Mouse (Mus musculus) c-Kit-positive CD71-negative TER-119-negative erythroid progenitor cells, embryonic 14.5 days (primary cell): Measurements from ENCODE around the gene Wscd2.

Experiments
- DNase-seq: peaks from one replicate; pipeline ENCODE4 v3.0.0-alpha.2; 2013; ENCODE audit warnings: low read depth

The Wscd2 gene

GRCm38 (mm10) chr5:113485584-113486162, 4.5 kb upstream of the Wscd2 start:
- DNase-seq: no peak

GRCm38 (mm10) chr5:113487879-113488278, 2.3 kb upstream of the Wscd2 start:
- no peak for DNase-seq

DNA sequence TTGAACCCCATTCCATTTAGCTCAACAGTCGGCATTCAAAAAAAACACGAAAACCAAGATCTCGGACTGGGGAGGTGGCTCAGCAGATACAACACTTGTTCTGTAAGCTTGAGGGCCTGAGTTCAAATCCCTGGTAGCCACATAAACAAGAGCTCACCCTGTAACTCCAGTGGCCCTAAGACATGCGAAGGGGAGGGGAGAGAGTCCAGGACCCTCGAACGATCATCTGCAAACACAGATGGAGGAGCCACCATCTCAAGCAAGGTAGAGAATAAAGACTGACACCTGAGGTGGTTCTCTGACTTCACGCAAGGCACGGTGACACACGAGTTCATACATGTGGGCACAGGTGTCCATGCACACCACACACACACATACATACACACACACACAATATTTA, 516 bp upstream of the Wscd2 start:
- DNase-seq: no peak

- no peak for DNase-seq
Observed at GRCm38 (mm10) chr5:113490467-113491260, 531 bp downstream of the Wscd2 start.

DNA sequence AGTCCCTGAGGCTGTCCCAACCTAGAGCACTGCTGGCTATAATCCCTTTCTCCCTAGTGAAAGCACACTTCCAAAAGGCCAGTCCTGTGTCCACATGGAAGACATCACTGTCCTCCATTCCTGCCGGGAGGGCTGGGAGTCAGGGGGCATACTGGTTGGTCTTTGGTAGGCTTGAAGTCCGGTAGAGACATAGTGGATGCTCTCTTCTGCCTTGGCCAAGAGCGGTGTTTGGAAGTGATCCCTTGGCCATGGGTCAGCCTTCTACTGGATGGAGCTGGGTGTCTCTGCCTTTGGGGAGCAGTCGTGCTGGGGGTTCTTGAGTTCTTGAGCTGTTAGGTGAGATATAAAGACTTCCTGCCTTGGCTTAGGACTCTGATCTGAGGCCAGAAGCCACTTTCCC, 1.4 kb downstream of the Wscd2 start:
- DNase-seq: no peak

- no peak for DNase-seq
Observed at GRCm38 (mm10) chr5:113491988-113492387, 1.9 kb downstream of the Wscd2 start.

DNA sequence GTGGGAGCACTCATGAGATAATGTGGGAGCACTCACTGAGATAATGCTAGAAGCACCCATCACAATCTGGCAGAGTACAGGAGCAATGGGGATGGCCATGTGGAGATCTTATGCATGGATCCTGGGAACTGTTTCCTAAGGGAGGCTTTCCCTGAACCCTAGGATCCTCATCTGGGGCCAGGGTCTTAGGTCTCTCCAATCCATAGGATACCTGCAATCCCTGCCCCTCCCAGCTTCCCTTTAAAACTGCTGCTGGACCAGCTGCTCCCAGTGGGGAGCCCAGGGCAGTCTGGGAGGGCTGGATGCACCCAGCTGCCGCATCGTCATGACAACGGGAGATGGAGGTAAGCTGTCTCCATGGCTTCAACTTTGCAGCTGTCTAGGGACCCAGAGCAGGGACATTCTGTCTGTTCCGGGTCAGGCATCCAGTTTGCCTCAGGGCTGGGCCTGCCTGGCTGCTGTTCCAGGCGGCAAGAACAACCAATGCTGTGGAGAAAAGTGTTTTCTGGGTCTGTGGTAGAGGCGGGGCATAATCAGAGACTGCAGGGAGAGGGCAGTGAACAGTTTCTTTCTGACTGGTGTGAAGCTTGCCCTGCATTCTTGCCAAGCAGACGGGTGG, 2.4 kb downstream of the Wscd2 start:
- no peak for DNase-seq

DNA sequence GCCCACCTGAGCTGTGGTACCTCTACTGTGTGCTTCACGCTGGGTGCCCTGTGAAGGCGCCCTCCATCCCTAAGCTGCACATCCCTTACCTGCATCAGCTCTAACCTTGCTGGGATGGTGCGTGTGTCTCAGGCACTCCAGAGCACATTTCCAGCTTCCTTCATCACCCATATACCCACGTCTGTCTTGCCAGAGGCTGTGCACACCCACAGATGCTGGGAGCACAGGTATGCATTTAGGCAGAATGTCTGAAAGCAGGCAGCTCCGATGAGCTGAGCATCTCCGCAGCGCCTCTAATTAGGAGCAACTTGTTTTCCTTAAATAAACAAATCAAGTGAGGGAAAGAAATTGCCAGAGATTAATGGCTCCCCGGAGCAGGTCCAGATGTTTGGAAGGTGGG, 3.9 kb downstream of the Wscd2 start:
- no peak for DNase-seq

DNA sequence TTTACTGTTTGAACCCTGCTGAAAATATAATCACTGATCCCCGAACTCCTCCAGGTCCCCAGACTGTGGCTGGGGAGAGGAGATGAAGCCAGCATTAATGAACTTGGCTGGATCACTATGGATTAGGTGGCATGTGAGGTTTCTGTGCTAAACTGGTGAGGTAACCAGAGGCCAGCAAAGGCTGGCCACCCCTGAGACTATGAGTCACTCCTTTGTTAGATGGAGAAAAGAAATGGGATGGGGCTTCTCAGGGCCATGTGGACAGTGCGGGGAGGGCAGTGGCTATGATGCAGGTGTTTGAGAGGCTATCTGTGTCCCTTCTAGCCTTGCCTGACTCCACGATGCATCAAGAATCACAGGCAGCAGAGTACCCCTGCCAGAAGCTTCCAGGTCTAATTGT, 6.8 kb downstream of the Wscd2 start:
- no peak for DNase-seq

DNA sequence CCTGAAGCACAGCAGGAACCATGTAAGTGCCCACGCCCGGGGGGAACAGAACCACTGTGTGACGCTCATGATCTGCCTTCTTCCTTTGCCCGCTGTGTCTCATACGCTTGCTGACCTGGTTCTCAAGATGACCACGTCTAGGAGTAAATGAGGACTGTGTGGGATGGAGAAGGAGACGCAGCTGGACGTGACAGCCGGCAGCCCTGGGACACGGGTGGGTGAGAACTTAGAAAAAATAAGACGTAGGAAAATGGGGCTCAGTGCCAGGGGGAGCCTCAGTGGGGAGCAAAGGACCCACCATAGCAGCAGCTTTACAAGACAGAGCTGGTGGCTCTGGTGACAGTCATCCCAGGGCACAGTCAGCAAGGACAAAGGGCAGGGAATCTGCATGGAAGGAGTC, 9.3 kb downstream of the Wscd2 start:
- no peak for DNase-seq

DNA sequence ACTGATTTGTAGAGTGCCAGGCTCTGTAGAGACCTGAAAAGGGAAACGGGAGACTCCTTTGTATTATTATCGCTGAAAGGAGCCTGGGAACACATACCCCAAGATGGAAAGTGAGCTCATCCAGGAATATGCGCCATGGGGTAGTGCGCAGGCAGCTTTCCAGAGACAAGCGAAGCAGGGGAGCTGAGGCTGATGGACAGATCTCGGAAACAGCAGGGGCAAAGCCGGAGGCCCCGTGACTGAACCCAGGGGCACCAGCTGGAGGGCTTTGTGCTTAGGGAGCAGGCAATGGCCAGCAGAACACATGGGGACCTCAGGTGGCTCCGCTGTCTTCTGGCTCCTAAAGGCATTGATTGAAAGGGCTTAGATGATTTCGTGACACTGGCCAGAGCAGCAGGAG, 13.1 kb downstream of the Wscd2 start:
- no peak for DNase-seq

DNA sequence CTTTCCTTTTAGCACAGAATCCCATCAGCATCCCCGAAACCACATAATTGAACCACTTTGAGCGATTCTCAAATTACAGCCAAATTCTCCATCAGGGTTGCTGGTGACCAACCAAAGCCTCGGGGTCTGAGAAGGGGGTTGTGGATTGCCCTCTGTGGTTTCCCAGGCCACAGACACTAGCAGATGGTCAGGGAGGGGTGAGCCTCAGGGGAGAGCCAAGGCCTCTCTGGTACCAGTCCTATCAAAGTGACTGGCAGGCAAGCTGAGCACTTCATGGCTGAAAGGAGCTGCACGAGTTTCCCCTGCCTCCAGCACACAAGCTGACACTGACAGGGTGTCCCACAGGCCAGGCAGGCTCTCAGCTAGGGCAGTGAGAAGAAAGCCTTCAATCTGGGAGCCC, 14.5 kb downstream of the Wscd2 start:
- DNase-seq: no peak

- DNase-seq: no peak
Observed at GRCm38 (mm10) chr5:113506065-113506464, 15.9 kb downstream of the Wscd2 start.

GRCm38 (mm10) chr5:113506779-113507178, 16.6 kb downstream of the Wscd2 start:
- DNase-seq: no peak

DNA sequence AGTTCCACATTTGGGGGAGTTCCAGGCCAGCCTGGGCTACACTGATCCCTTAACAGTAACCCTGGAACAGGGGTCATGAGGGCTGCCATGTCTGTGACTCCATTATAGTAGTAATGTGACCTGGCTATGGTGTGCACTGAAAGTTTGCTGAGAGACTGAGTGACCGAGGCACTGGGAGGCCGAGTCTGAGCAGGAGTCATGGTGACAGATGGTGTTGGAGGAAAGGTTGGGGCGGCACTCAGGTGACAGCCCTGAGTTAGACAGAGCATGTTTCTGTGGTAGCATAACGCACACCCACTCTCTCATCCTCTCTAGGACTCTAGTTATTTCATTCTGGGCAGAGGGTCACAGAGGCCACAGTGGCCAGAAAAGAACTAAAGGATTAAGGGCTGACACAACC, 19.0 kb downstream of the Wscd2 start:
- DNase-seq: no peak

DNA sequence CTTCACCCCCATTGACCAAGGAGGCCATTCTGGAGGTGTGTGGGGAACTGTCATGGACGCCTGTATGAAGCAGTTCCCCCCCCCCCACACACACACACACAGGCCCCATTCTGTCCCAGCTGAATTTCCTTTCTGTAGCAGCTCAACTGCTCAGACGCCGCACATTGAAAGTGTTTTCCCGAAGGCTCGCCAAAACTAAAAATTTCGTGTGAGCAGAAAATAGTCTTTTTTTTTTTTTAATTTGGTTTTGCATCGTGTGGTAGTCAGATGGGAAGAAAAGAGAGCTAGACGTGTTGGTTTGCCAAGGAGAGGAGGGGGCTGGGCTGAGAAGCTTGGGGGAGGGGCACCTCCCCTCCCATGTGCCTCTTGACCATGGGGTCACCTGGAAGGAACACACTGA, 23.5 kb downstream of the Wscd2 start:
- DNase-seq: no peak

- no peak for DNase-seq
Observed at GRCm38 (mm10) chr5:113514062-113514461, 23.9 kb downstream of the Wscd2 start.

DNA sequence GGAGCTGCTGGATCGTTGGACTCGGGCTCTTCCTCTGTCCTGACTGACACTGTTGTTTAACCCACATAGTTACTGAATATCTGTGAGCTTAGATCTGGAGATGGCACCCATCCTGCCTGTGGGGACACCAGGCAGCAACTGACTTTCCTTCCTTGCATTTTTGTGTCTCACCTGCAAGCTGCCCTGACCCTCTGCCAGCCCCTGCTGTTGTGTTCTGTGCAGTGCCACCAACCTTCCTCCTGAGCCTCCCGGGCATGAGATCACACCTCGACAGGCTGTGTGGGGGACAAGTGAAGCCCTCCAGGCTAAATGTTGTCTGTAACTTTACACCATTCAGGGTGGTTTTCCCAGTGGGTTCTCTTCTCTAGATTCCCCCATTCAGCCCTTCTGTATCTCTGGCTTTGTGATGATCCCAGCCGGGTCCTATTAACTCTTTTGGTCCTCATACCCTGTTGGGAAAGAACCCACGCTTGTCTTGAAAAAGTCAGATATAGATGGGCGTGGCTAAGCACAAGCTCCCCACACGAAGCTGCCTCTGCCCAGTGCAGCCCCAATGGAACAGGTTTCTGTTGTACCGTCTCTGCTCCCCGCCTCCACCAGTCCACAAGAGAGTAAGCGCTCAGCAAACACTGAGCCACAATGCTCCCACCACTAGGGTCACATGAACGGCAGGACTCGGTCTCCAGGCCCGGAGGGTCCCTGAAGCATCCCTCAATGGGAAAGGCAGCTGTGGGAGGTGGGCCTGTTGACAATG, 26.2 kb downstream of the Wscd2 start:
- DNase-seq: no peak

GRCm38 (mm10) chr5:113516873-113517336, 26.8 kb downstream of the Wscd2 start:
- no peak for DNase-seq

DNA sequence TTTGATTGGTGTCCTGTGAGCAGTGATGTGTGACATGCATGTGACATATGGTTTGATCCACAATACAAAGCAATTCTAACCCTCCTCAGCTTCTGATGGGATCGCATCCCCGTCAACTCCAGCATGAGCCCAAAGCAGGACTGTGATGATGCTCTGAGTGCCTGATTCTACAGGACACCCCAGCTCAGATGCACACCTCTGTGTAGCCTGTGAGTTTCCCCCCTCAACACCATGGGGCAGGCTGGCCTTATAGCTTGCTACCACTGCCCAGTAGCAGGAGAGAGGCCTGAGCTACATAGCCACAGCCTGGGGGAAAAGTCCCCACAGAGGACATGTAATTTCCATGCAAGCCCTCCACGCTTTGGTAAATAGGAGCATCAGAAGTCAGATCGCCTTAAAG, 27.3 kb downstream of the Wscd2 start:
- no peak for DNase-seq

GRCm38 (mm10) chr5:113521037-113521436, 30.9 kb downstream of the Wscd2 start:
- no peak for DNase-seq

GRCm38 (mm10) chr5:113538826-113539225, 48.7 kb downstream of the Wscd2 start:
- DNase-seq: no peak

GRCm38 (mm10) chr5:113539438-113539837, 49.3 kb downstream of the Wscd2 start:
- DNase-seq: no peak
